Mouse (Mus musculus) midbrain, embryonic 16.5 days (tissue): ENCODE results near the gene Gm45717. TPM values are rescaled to one million over a fixed set of nuclear protein-coding genes. Genes with fewer than 3 reads are reported as not detected.

Source experiments
- ATAC-seq: fragments of 200-750 bp; cut with Nextera tagmentation; 2 replicates; pipeline ENCODE4 v1.8.0; 2017; ENCODE audit warnings: moderate TSS enrichment
- H3K27ac ChIP-seq: fragments of 300-500 bp; sonication (generic); 2 replicates; pipeline ENCODE4 v1.5.1; 2014; ENCODE audit warnings: mild to moderate bottlenecking, low read length, mixed read lengths
- H3K27me3 ChIP-seq: fragments of 300-500 bp; sonication (generic); 2 replicates; pipeline ENCODE4 v1.6.1; 2014; ENCODE audit warnings: low read depth, low read length, mixed read lengths; ENCODE audit not compliant: control insufficient read depth, insufficient read depth
- H3K36me3 ChIP-seq: fragments of 300-500 bp; sonication (generic); 2 replicates; pipeline ENCODE4 v1.6.1; 2014; ENCODE audit warnings: mild to moderate bottlenecking, low read length, moderate library complexity, mixed read lengths; ENCODE audit not compliant: control insufficient read depth, insufficient read depth
- H3K4me1 ChIP-seq: fragments of 300-500 bp; sonication (generic); 2 replicates; pipeline ENCODE4 v1.6.1; 2014; ENCODE audit warnings: mild to moderate bottlenecking, low read length, mixed read lengths; ENCODE audit not compliant: control insufficient read depth, insufficient read depth
- H3K4me2 ChIP-seq: fragments of 300-500 bp; sonication (generic); 2 replicates; pipeline ENCODE4 v1.6.1; 2014; ENCODE audit warnings: mild to moderate bottlenecking, low read length, mixed read lengths
- H3K4me3 ChIP-seq: fragments of 300-500 bp; sonication (generic); 2 replicates; pipeline ENCODE4 v1.5.1; 2014; ENCODE audit warnings: low read depth, mild to moderate bottlenecking, low read length, moderate library complexity, mixed read lengths
- H3K9ac ChIP-seq: fragments of 300-500 bp; sonication (generic); 2 replicates; pipeline ENCODE4 v1.6.1; 2014; ENCODE audit warnings: low read depth, low read length, mixed read lengths
- H3K9me3 ChIP-seq: fragments of 300-500 bp; sonication (generic); replicated peaks from 2 replicates; pipeline ENCODE4 v1.6.1; 2014; ENCODE audit warnings: mild to moderate bottlenecking, low read length, mixed read lengths; ENCODE audit not compliant: control insufficient read depth, poor library complexity, severe bottlenecking
- WGBS: fragments of 180-500 bp; shearing (Covaris S2); extraction: QIAGEN DNeasy Blood & Tissue Kit; methylation state at CpG from one replicate; pipeline ENCODE4 v1.1.7; 2014; 5-methylcytosine and 5-hydroxymethylcytosine counted together
- polyA plus RNA-seq: library from polyadenylated mRNA; unstranded; fragments of >200 nt; fragmentation: Nextera tagmentation; extraction: Ambion mirVana; gene quantifications from 2 replicates; pipeline ENCODE4 v1.2.1, GENCODE M21; 2015

Gm45717 gene
- polyA plus RNA-seq, 1 experiment from 2014 or later = not detected

- H3K27ac ChIP-seq = no peak within 1 kb of the TSS
- peaks cover 55% of the 10 kb centered on the region for H3K27me3 ChIP-seq
- no peak for ATAC-seq
- no peaks in the 10 kb centered on the region for H3K36me3 ChIP-seq
- no peak within 1 kb of the TSS for H3K4me2 ChIP-seq
- 79% methylated on average over 8 of the region's 8 CpGs for WGBS
- H3K9ac ChIP-seq = no peak within 1 kb of the TSS
- H3K4me3 ChIP-seq = no peak within 1 kb of the TSS
- no peaks in the 10 kb centered on the region for H3K9me3 ChIP-seq
- H3K4me1 ChIP-seq = peaks cover 12% of the 10 kb centered on the region
Observed at GRCm38 (mm10) chr7:140920418-140921029, 35.2 kb downstream of the Gm45717 start, which contains the start of gene Nlrp6. TSS of gene Nlrp6 (plus strand) at chr7:140920902.

- Histone ChIP-seq H3K4me2 (no peak overlapping the region), H3K27ac (no peak overlapping the region), H3K4me3 (no peak overlapping the region), H3K36me3 (no peaks in the 10 kb centered on the region), H3K9ac (no peak overlapping the region), H3K9me3 (no peaks in the 10 kb centered on the region), H3K27me3 (peaks cover 51% of the 10 kb centered on the region), H3K4me1 (peaks cover 12% of the 10 kb centered on the region)
- WGBS = 81% methylated on average over 4 of the region's 4 CpGs
- ATAC-seq = no peak
Observed at GRCm38 (mm10) chr7:140919911-140920310, 35.8 kb downstream of the Gm45717 start.

GRCm38 (mm10) chr7:140914031-140914690 lies 41.6 kb downstream of the Gm45717 start:
- Histone ChIP-seq H3K27ac (no peak overlapping the region), H3K27me3 (peaks cover 3% of the 10 kb centered on the region), H3K4me1 (no peaks in the 10 kb centered on the region), H3K4me3 (no peak overlapping the region), H3K4me2 (no peak overlapping the region), H3K9ac (no peak overlapping the region), H3K36me3 (no peaks in the 10 kb centered on the region), H3K9me3 (no peaks in the 10 kb centered on the region)
- no peak for ATAC-seq
- 85% methylated on average over 8 of the region's 8 CpGs for WGBS

GRCm38 (mm10) chr7:140912846-140913482 lies 42.8 kb downstream of the Gm45717 start:
- Histone ChIP-seq H3K9me3 (no peaks in the 10 kb centered on the region), H3K27ac (no peak overlapping the region), H3K4me3 (no peak overlapping the region), H3K9ac (no peak overlapping the region), H3K27me3 (no peaks in the 10 kb centered on the region), H3K4me2 (no peak overlapping the region), H3K4me1 (no peaks in the 10 kb centered on the region), H3K36me3 (no peaks in the 10 kb centered on the region)
- ATAC-seq = no peak
- WGBS = 86% methylated on average over 5 of the region's 5 CpGs

GRCm38 (mm10) chr7:140912293-140912692 lies 43.4 kb downstream of the Gm45717 start:
- Histone ChIP-seq H3K36me3 (no peaks in the 10 kb centered on the region), H3K27ac (no peak overlapping the region), H3K9me3 (no peaks in the 10 kb centered on the region), H3K27me3 (no peaks in the 10 kb centered on the region), H3K4me2 (no peak overlapping the region), H3K9ac (no peak overlapping the region), H3K4me3 (no peak overlapping the region), H3K4me1 (no peaks in the 10 kb centered on the region)
- ATAC-seq = no peak
- 72% methylated on average over 3 of the region's 3 CpGs for WGBS

GRCm38 (mm10) chr7:140908634-140909107 lies 47.1 kb downstream of the Gm45717 start:
- no peaks in the 10 kb centered on the region for H3K36me3 ChIP-seq
- H3K27ac ChIP-seq = no peak overlapping the region
- H3K9ac ChIP-seq = peak overlapping the region; percentile 25
- H3K4me1 ChIP-seq = no peaks in the 10 kb centered on the region
- H3K9me3 ChIP-seq = no peaks in the 10 kb centered on the region
- WGBS = 3% methylated on average over 19 of the region's 19 CpGs
- peak; percentile 76 for ATAC-seq
- H3K27me3 ChIP-seq = no peaks in the 10 kb centered on the region
- H3K4me2 ChIP-seq = peak overlapping the region; percentile 61
- peak overlapping the region; percentile 30 for H3K4me3 ChIP-seq

GRCm38 (mm10) chr7:140908181-140908580 lies 47.6 kb downstream of the Gm45717 start:
- Histone ChIP-seq H3K4me1 (no peaks in the 10 kb centered on the region), H3K27me3 (no peaks in the 10 kb centered on the region), H3K36me3 (no peaks in the 10 kb centered on the region), H3K9me3 (no peaks in the 10 kb centered on the region), H3K9ac (no peak overlapping the region), H3K27ac (no peak overlapping the region), H3K4me2 (no peak overlapping the region), H3K4me3 (no peak overlapping the region)
- ATAC-seq = no peak
- WGBS = 54% methylated on average over 7 of the region's 7 CpGs

- H3K4me1 ChIP-seq = no peaks in the 10 kb centered on the region
- ATAC-seq = no peak
- 87% methylated on average over 7 of the region's 7 CpGs for WGBS
- H3K27me3 ChIP-seq = no peaks in the 10 kb centered on the region
- no peak overlapping the region for H3K27ac ChIP-seq
- H3K4me3 ChIP-seq = no peak overlapping the region
- no peaks in the 10 kb centered on the region for H3K9me3 ChIP-seq
- no peak overlapping the region for H3K4me2 ChIP-seq
- H3K36me3 ChIP-seq = no peaks in the 10 kb centered on the region
- H3K9ac ChIP-seq = no peak overlapping the region
Observed at GRCm38 (mm10) chr7:140907697-140908096, 48.0 kb downstream of the Gm45717 start.

GRCm38 (mm10) chr7:140907131-140907530 lies 48.6 kb downstream of the Gm45717 start:
- no peaks in the 10 kb centered on the region for H3K36me3 ChIP-seq
- ATAC-seq = no peak
- WGBS = 86% methylated on average over 13 of the region's 13 CpGs
- no peaks in the 10 kb centered on the region for H3K4me1 ChIP-seq
- no peaks in the 10 kb centered on the region for H3K27me3 ChIP-seq
- no peak overlapping the region for H3K9ac ChIP-seq
- no peaks in the 10 kb centered on the region for H3K9me3 ChIP-seq
- H3K4me3 ChIP-seq = no peak overlapping the region
- H3K27ac ChIP-seq = no peak overlapping the region
- H3K4me2 ChIP-seq = no peak overlapping the region
